Mouse (Mus musculus): Measurements from ENCODE around the gene Map1s.

DNA sequence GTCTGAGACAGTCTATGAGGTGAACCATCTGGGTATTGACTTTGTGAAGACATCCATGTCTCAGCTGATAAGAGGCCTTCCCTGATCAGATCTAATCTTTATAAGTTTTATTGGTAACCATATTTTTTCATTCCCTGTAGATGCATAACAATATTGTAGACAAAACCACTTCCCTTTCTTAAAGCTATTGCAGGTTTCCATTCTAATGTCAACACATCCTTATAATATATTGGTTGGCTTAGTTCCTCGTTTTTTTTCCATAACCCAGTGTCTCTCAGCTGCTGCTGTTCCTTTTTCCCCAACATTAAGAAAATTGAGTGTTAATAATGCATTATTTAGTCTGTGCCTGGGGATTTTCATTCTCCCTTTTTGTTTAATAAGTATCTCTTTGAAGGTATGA, 37.5 kb downstream of the Map1s start:
- no peak for TF ChIP-seq TAL1 (IDR thresholded peaks at IDR 0.05; ENCODE audit: low read length)
- no peak for TF ChIP-seq GATA1 (IDR thresholded peaks at IDR 0.05; ENCODE audit: low read length)
